Mouse (Mus musculus): ENCODE measurements around the gene Ech1.

DNA sequence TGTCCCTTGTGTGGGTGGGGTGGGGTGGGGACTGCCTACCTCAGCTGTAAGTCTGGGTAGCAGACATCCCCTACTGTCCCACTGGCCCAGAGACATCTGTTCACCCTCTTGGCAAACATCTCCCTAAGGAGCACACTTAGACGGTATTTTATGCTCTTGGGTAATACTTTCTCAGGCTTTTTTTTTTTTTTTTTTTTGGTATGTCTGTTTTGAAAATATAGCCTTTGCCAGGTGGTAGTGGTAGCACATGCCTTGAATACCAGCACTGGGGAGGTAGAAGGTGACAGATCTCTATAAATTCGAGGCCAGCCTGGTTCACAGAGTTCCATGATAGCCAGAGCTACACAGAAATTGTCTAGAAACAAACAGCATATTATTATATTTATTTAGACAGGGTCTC lies 1.1 kb upstream of the Ech1 start:
- TF ChIP-seq MAFK (IDR thresholded peaks at IDR 0.05; ENCODE audit: insufficient read depth, low read depth, low read length) (no peak), ZNF384 (IDR thresholded peaks at IDR 0.05; ENCODE audit: low read depth, low read length) (no peak), HCFC1 (IDR thresholded peaks at IDR 0.05; ENCODE audit: borderline replicate concordance, insufficient read depth, low read length) (no peak), CHD2 (IDR thresholded peaks at IDR 0.05; ENCODE audit: low read depth, low read length) (no peak), ZC3H11A (IDR thresholded peaks at IDR 0.05; ENCODE audit: borderline replicate concordance, low read depth, low read length) (no peak)

Measured in ES-E14 (cell line).